11 mouse cellular contexts compared by ENCODE assay signal in genomic region chr5:8362361-8362760, GRCm38 (mm10). TPM values are rescaled to one million over a fixed set of nuclear protein-coding genes. Genes with fewer than 3 reads are reported as not detected.
A peak's percentile ranks its signal among the peaks of the same experiment; 100 is the strongest.
DNase-seq lines count a peak whose midpoint lies in the region; TF ChIP-seq lines count a peak whose summit lies in the region.
"Had no signal": no experiment of that assay in that cellular context is flagged by ENCODE, and none has a peak within 500 bp of the region (broad histone marks: within the 10 kb centered on the region; RNA-seq: fewer than 3 reads in every experiment).

No protein-coding gene starts in this region.

- TF ChIP-seq CTCF in brain, embryonic 14.5 days (IDR thresholded peaks at IDR 0.05; ENCODE audit: borderline replicate concordance, extremely low read depth, insufficient read depth, insufficient read length), result peak; percentile 54; the same call in 1 of the 2 replicates

- peak; percentile 48 to 62 for DNase-seq in cerebellum, postnatal 14 days
- DNase-seq in cerebellum, postnatal 4 days (ENCODE audit: low spot score in 2 of 2), result no peak
- peak; percentile 37 for DNase-seq in layer of hippocampus, adult 11-12 months (ENCODE audit: low spot score)
- DNase-seq in layer of hippocampus, postnatal 10 days (ENCODE audit: low spot score in 2 of 2), result no peak
- DNase-seq in 416B (ENCODE audit: low read depth), result peak; percentile 17
- DNase-seq in brain, embryonic 14.5 days (ENCODE audit: low read depth), result peak; percentile 51
- DNase-seq in spleen, postnatal 36 days (ENCODE audit: low spot score in 2 of 2), result no peak
- no peak for DNase-seq in Muller cell, postnatal 12 days (ENCODE audit: inconsistent ontology term)
- DNase-seq: kidney, postnatal 10 days; liver, embryonic 13.5 days; thymus, adult 18-20 months had no signal

- no peak for TF ChIP-seq POLR2A in brain, embryonic 14.5 days (IDR thresholded peaks at IDR 0.05; ENCODE audit: borderline replicate concordance, extremely low read depth, insufficient read depth, insufficient read length, poor library complexity, severe bottlenecking)

RNA-seq across cellular contexts. Expression of gene Adam22, which starts 5.6 kb away (rescaled TPM):
- 100 to 1,000 TPM; 136 to 139 TPM for total RNA-seq in layer of hippocampus, postnatal 10 days (2021)
- 23.3 and 29.8 TPM in 2 replicates for polyA plus RNA-seq in brain, embryonic 14.5 days (2012; rRNA removed)

Comparison
In these comparisons a context has a peak if more than half of its experiments do, and no peak if none do; other contexts are left out.
1. DNase-seq: peak in cerebellum, postnatal 14 days (2 of 2), layer of hippocampus, adult 11-12 months (single experiment), 416B (single experiment) and brain, embryonic 14.5 days (single experiment); none in cerebellum, postnatal 4 days (0 of 2), layer of hippocampus, postnatal 10 days (0 of 2), spleen, postnatal 36 days (0 of 2) and Muller cell, postnatal 12 days (single experiment).